Mouse (Mus musculus) embryonic fibroblast, embryonic 13.5 days (primary cell): ENCODE results near the gene Cyb561d2.

Experiments used
- CTCF ChIP-seq: IDR thresholded peaks from 2 replicates; pipeline ENCODE4 v1.5.1; 2011; ENCODE audit warnings: mild to moderate bottlenecking, control low read depth, low read length, moderate library complexity, borderline replicate concordance; ENCODE audit not compliant: insufficient read depth
- POLR2A ChIP-seq: IDR thresholded peaks from 2 replicates; pipeline ENCODE4 v1.6.1; 2011; ENCODE audit warnings: low read depth, mild to moderate bottlenecking, control low read depth, low read length, moderate library complexity

- TF ChIP-seq POLR2A (no peak), CTCF (no peak)
Observed at GRCm38 (mm10) chr9:107520331-107520730, 21.7 kb downstream of the Cyb561d2 start.
